Mouse (Mus musculus) left cerebral cortex, adult 6 months (tissue): ENCODE data around the gene Retreg3. TPM values are rescaled to one million over a fixed set of nuclear protein-coding genes. Genes with fewer than 3 reads are reported as not detected.

Experiments used
- long read RNA-seq, 2 experiments: library from polyadenylated mRNA; unstranded; transcript quantifications; one replicate each; pipeline ENCODE4 v2.0.0; 2019 to 2020
- polyA plus RNA-seq: library from polyadenylated mRNA; unstranded; fragments of <200 nt; fragmentation: Nextera tagmentation; gene quantifications from 2 replicates; pipeline ENCODE4 v1.2.3, GENCODE M21; 2021

Retreg3 gene
- polyA plus RNA-seq: 5.9 and 10.3 TPM in 2 replicates
- long read RNA-seq, experiment 1, transcript Retreg3-201 (9 exons, 3,165 nt): major isoform, 66 of 77 reads
- long read RNA-seq, experiment 1, partial matches to known transcripts: 3 of 77 reads
- long read RNA-seq, experiment 1, other reads (novel, unspliced or antisense): 6 of 77 reads
- long read RNA-seq, experiment 2, transcript Retreg3-201 (9 exons, 3,165 nt): major isoform, 10 of 16 reads
- long read RNA-seq, experiment 2, partial matches to known transcripts: 2 of 16 reads
- long read RNA-seq, experiment 2, other reads (novel, unspliced or antisense): 3 of 16 reads

DNA sequence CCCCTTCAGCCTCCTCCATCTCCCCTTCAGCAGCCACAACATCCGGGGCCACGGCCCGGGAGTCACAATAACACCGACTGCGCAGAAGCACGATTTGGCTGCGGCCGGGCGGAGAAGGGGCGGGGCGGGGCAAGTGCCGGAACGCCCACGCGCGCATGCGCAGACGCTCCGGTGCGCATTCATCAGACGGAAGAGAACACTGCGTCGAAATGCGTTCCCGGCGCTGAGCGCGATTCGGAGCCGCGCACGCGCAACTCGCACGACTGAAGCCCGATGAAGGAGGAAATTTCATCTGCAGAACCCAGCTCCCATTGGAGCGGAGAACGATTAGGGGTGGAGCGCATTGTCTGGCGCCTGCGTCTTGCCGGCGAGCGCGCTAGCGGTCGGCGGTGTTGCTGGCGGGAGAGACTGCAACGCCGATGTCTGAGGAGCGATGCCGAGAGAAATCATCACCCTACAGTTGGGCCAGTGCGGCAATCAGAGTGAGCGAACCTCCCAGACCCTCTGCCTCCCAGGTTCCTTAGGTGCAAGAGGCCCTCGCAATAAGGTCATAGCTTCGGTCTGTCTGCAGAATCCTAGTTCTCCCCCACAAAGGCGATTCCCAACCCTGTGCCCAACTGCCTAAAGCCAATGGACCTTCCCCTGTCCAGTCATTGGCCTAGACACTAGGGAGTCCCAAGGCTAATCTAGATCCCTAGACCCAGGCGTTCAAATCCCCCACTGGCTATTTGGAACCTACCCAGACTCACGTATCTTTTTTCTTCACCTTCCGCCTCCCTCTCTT lies at the start of gene Retreg3, which contains the start of gene Tubg1:
Gene Retreg3, minus strand, starts transcription at position 133 of the 784 bp plus-strand sequence.
Gene Tubg1, plus strand, starts transcription at position 178 of the 784 bp plus-strand sequence.

DNA sequence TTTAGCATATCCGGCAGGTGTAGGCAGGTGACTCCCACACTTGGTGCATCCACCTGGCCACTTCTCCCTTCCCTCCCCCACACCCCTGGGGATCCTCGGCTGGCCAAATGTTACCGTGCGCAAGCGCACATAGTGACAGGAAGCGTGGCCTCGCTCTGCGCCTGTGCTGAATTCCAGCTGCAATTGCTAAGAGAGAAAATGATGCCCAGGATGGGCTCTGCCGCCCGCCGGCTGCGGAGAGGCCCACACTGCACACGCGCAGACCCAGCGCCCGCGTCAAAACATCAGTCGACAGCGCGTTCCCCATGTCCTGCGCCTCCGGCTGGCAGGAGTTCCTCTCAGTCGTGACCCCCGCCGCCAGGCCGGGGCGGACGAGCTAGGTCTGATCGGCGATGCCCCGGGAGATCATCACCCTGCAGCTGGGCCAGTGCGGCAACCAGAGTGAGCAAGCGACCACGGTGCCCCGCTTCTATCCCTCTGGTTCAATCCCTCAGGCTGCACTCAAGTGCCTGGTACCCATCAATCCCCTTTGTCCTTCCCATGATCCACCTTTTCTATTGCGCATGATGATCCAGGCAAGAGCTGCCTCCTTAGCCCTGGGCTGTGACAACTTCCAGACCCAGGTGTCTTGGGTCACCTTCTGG lies 36.2 kb upstream of the Retreg3 start, which contains the start of gene Tubg2:
Gene Tubg2, plus strand, starts transcription at position 180 of the 644 bp plus-strand sequence.

GRCm38 (mm10) chr11:101095314-101096024 lies 24.2 kb downstream of the Retreg3 start, which contains the start of gene Psmc3ip:
Gene Psmc3ip (minus strand): TSS chr11:101095436.

GRCm38 (mm10) chr11:101086756-101087681 lies 32.7 kb downstream of the Retreg3 start, which contains the start of gene Mlx:
Gene Mlx (plus strand): TSS chr11:101087277.

GRCm38 (mm10) chr11:101082208-101083082 lies 37.2 kb downstream of the Retreg3 start, which contains the start of gene Coasy:
Gene Coasy (plus strand): TSS chr11:101082565.

GRCm38 (mm10) chr11:101078121-101078520 lies 41.6 kb downstream of the Retreg3 start, which contains the start of gene Hsd17b1:
Gene Hsd17b1 (plus strand): TSS chr11:101078411.

GRCm38 (mm10) chr11:101069391-101070188 lies 50.1 kb downstream of the Retreg3 start, which contains the start of gene Naglu:
Gene Naglu (plus strand): TSS chr11:101070012.

Other genes with a start within 250 kb of the Retreg3 start
- 16.6 and 19.2 TPM in 2 replicates for gene Stat3, start 180.4 kb downstream of the Retreg3 start, polyA plus RNA-seq
- 18.5 and 21.2 TPM in 2 replicates for gene Cavin1, start 149.0 kb downstream of the Retreg3 start, polyA plus RNA-seq
- gene Atp6v0a1, start 110.4 kb downstream of the Retreg3 start, polyA plus RNA-seq: 117 and 194 TPM in 2 replicates
- gene Naglu, start 49.9 kb downstream of the Retreg3 start, polyA plus RNA-seq: 8.0 and 9.5 TPM in 2 replicates
- gene Hsd17b1, start 41.5 kb downstream of the Retreg3 start, polyA plus RNA-seq: 0.25 and 0.35 TPM in 2 replicates
- gene Coasy, start 37.3 kb downstream of the Retreg3 start, polyA plus RNA-seq: 25.0 and 31.6 TPM in 2 replicates
- 62.2 and 75.9 TPM in 2 replicates for gene Mlx, start 32.6 kb downstream of the Retreg3 start, polyA plus RNA-seq
- gene Psmc3ip, start 24.5 kb downstream of the Retreg3 start, polyA plus RNA-seq: 4.4 and 5.9 TPM in 2 replicates
- gene Tubg1, start within 50 bp of the Retreg3 start, polyA plus RNA-seq: 62.3 and 62.7 TPM in 2 replicates
- gene Tubg2, start 36.0 kb upstream of the Retreg3 start, polyA plus RNA-seq: 58.6 and 65.3 TPM in 2 replicates
- 12.1 and 20.2 TPM in 2 replicates for gene Cntnap1, start 50.6 kb upstream of the Retreg3 start, polyA plus RNA-seq
- 0.76 and 6.3 TPM in 2 replicates for gene Plekhh3, start 51.5 kb upstream of the Retreg3 start, polyA plus RNA-seq
- 0.28 and 0.29 TPM in 2 replicates for gene Ccr10, start 55.5 kb upstream of the Retreg3 start, polyA plus RNA-seq
- 26.3 and 27.6 TPM in 2 replicates for gene Ezh1, start 106.6 kb upstream of the Retreg3 start, polyA plus RNA-seq
- gene Ramp2, start 126.1 kb upstream of the Retreg3 start, polyA plus RNA-seq: 38.8 and 57.1 TPM in 2 replicates
- gene Vps25, start 133.8 kb upstream of the Retreg3 start, polyA plus RNA-seq: 144 and 179 TPM in 2 replicates
- gene Wnk4, start 140.7 kb upstream of the Retreg3 start, polyA plus RNA-seq: 1.5 TPM in 2 replicates
- 0.15 and 0.36 TPM in 2 replicates for gene Cntd1, start 159.1 kb upstream of the Retreg3 start, polyA plus RNA-seq
- gene Coa3, start 159.2 kb upstream of the Retreg3 start, polyA plus RNA-seq: 362 and 483 TPM in 2 replicates
- 156 and 197 TPM in 2 replicates for gene Becn1, start 182.4 kb upstream of the Retreg3 start, polyA plus RNA-seq
- 11.3 and 48.6 TPM in 2 replicates for gene Psme3, start 196.3 kb upstream of the Retreg3 start, polyA plus RNA-seq
- gene Aoc2, start 205.2 kb upstream of the Retreg3 start, polyA plus RNA-seq: 0.15 and 0.30 TPM in 2 replicates
- 0.05 and 0.20 TPM in 2 replicates for gene Aoc3, start 210.7 kb upstream of the Retreg3 start, polyA plus RNA-seq
- not detected in 2 replicates for gene G6pc, start 247.7 kb upstream of the Retreg3 start, polyA plus RNA-seq